Mouse (Mus musculus): ENCODE measurements at regions not wholly inside any gene's neighbourhood (a gene's known extent, or its start where the extent isn't known, plus 50 kb on each side); places are given as distances from the start of the nearest gene placed in this dataset.
A peak's percentile ranks its signal among the peaks of the same experiment; 100 is the strongest.

GRCm38 (mm10) chr11:45787408-45787807 lies 64.4 kb upstream of the Clint1 start:
- WGBS, result 94% methylated on average over 5 of the region's 5 CpGs
- no peaks in the 10 kb centered on the region for H3K9me3 ChIP-seq (replicated peaks)
- H3K9ac ChIP-seq (replicated peaks), result no peak overlapping the region
- H3K36me3 ChIP-seq, result no peaks in the 10 kb centered on the region
- no peak overlapping the region for H3K4me2 ChIP-seq
- no peak for ATAC-seq (ENCODE audit: low FRiP score)
- peaks cover 8% of the 10 kb centered on the region; the same call in 1 of the 2 replicates for H3K4me1 ChIP-seq
- H3K27ac ChIP-seq (replicated peaks), result no peak overlapping the region
- no peaks in the 10 kb centered on the region for H3K27me3 ChIP-seq (replicated peaks)
- no peak overlapping the region for H3K4me3 ChIP-seq (replicated peaks)

- no peak overlapping the region for H3K4me2 ChIP-seq
- H3K36me3 ChIP-seq, result no peaks in the 10 kb centered on the region
- H3K4me3 ChIP-seq (replicated peaks), result no peak overlapping the region
- H3K9ac ChIP-seq (replicated peaks), result no peak overlapping the region
- H3K27me3 ChIP-seq (replicated peaks), result no peaks in the 10 kb centered on the region
- H3K27ac ChIP-seq (replicated peaks), result no peak overlapping the region
- WGBS, result 87% methylated on average over 3 of the region's 3 CpGs
- H3K9me3 ChIP-seq (replicated peaks), result no peaks in the 10 kb centered on the region
- peaks cover 8% of the 10 kb centered on the region; the same call in 1 of the 2 replicates for H3K4me1 ChIP-seq
- ATAC-seq (ENCODE audit: low FRiP score), result no peak
Observed at GRCm38 (mm10) chr11:45789886-45790285, 62.0 kb upstream of the Clint1 start.

- 76% methylated on average over 8 of the region's 8 CpGs for WGBS
- no peak overlapping the region for H3K4me3 ChIP-seq (replicated peaks)
- no peak for ATAC-seq (ENCODE audit: low FRiP score)
Observed at GRCm38 (mm10) chr11:45790504-45790903, 61.3 kb upstream of the Clint1 start.

GRCm38 (mm10) chr11:45791696-45792095 lies 60.2 kb upstream of the Clint1 start:
- Histone ChIP-seq H3K27ac (replicated peaks) (no peak overlapping the region), H3K4me2 (no peak overlapping the region), H3K4me1 (0 out of 2 replicates have a peak, but pooled peaks cover 5% of the 10 kb centered on the region), H3K4me3 (replicated peaks) (no peak overlapping the region), H3K9ac (replicated peaks) (no peak overlapping the region), H3K36me3 (no peaks in the 10 kb centered on the region), H3K27me3 (replicated peaks) (no peaks in the 10 kb centered on the region), H3K9me3 (replicated peaks) (no peaks in the 10 kb centered on the region)
- WGBS, result 90% methylated on average over 2 of the region's 2 CpGs
- ATAC-seq (ENCODE audit: low FRiP score), result no peak

More at GRCm38 (mm10) chr11:45790504-45790903, 61.3 kb upstream of the Clint1 start:
- no peaks in the 10 kb centered on the region for H3K9me3 ChIP-seq (replicated peaks)
- H3K27me3 ChIP-seq (replicated peaks), result no peaks in the 10 kb centered on the region
- H3K36me3 ChIP-seq, result no peaks in the 10 kb centered on the region
- H3K4me1 ChIP-seq, result peaks cover 8% of the 10 kb centered on the region; the same call in 1 of the 2 replicates
- no peak overlapping the region for H3K27ac ChIP-seq (replicated peaks)
- H3K4me2 ChIP-seq, result no peak overlapping the region
- H3K9ac ChIP-seq (replicated peaks), result no peak overlapping the region

GRCm38 (mm10) chr11:45794361-45794981 lies 57.4 kb upstream of the Clint1 start:
- Histone ChIP-seq H3K4me3 (replicated peaks) (no peak overlapping the region), H3K4me1 (peaks cover 9% of the 10 kb centered on the region), H3K9ac (replicated peaks) (no peak overlapping the region), H3K27me3 (replicated peaks) (no peaks in the 10 kb centered on the region), H3K36me3 (no peaks in the 10 kb centered on the region), H3K9me3 (replicated peaks) (no peaks in the 10 kb centered on the region), H3K27ac (replicated peaks) (no peak overlapping the region), H3K4me2 (no peak overlapping the region)
- 76% methylated on average over 5 of the region's 5 CpGs for WGBS
- no peak for ATAC-seq (ENCODE audit: low FRiP score)

- Histone ChIP-seq H3K27ac (replicated peaks) (no peak overlapping the region), H3K9me3 (replicated peaks) (no peaks in the 10 kb centered on the region), H3K4me1 (peaks cover 11% of the 10 kb centered on the region), H3K4me2 (no peak overlapping the region), H3K36me3 (no peaks in the 10 kb centered on the region), H3K4me3 (replicated peaks) (no peak overlapping the region), H3K9ac (replicated peaks) (no peak overlapping the region), H3K27me3 (replicated peaks) (no peaks in the 10 kb centered on the region)
- no peak for ATAC-seq (ENCODE audit: low FRiP score)
- 36% methylated on average over 6 of the region's 6 CpGs for WGBS
Observed at GRCm38 (mm10) chr11:45795322-45795721, 56.5 kb upstream of the Clint1 start.

GRCm38 (mm10) chr11:45795731-45796130 lies 56.1 kb upstream of the Clint1 start:
- 8% methylated on average over 3 of the region's 3 CpGs for WGBS
- no peak for ATAC-seq (ENCODE audit: low FRiP score)
- no peak overlapping the region for H3K27ac ChIP-seq (replicated peaks)

GRCm38 (mm10) chr11:45799732-45800386 lies 52.0 kb upstream of the Clint1 start:
- Histone ChIP-seq H3K36me3 (no peaks in the 10 kb centered on the region), H3K27ac (replicated peaks) (no peak overlapping the region), H3K4me2 (peak overlapping the region; percentile 33), H3K9me3 (replicated peaks) (no peaks in the 10 kb centered on the region), H3K4me1 (peaks cover 11% of the 10 kb centered on the region), H3K27me3 (replicated peaks) (no peaks in the 10 kb centered on the region), H3K9ac (replicated peaks) (no peak overlapping the region), H3K4me3 (replicated peaks) (no peak overlapping the region)
- ATAC-seq (ENCODE audit: low FRiP score), result peak; percentile 28; the same call in 1 of the 2 replicates
- WGBS, result 23% methylated on average over 9 of the region's 9 CpGs

More at GRCm38 (mm10) chr11:45795731-45796130, 56.1 kb upstream of the Clint1 start:
- H3K9me3 ChIP-seq (replicated peaks), result no peaks in the 10 kb centered on the region
- H3K4me1 ChIP-seq, result peaks cover 11% of the 10 kb centered on the region
- no peak overlapping the region for H3K4me2 ChIP-seq
- H3K27me3 ChIP-seq (replicated peaks), result no peaks in the 10 kb centered on the region
- no peak overlapping the region for H3K9ac ChIP-seq (replicated peaks)
- H3K36me3 ChIP-seq, result no peaks in the 10 kb centered on the region
- no peak overlapping the region for H3K4me3 ChIP-seq (replicated peaks)

All from neural tube, embryonic 15.5 days (tissue).